Mouse (Mus musculus) neural tube, embryonic 11.5 days (tissue): Measurements from ENCODE around the gene Golm1. TPM values are rescaled to one million over a fixed set of nuclear protein-coding genes. Genes with fewer than 3 reads are reported as not detected.

Source experiments
- ATAC-seq: fragments of 200-750 bp; cut with Nextera tagmentation; 2 replicates; pipeline ENCODE4 v1.8.0; 2017; ENCODE audit warnings: moderate number of reproducible peaks, mild to moderate bottlenecking, moderate TSS enrichment, moderate library complexity; ENCODE audit not compliant: insufficient read depth, low FRiP score, low TSS enrichment
- DNase-seq: peaks from one replicate; pipeline ENCODE4 v3.0.0-alpha.2; 2015; ENCODE audit warnings: low spot score
- H3K27ac ChIP-seq: fragments of 300-500 bp; sonication (generic); 2 replicates; pipeline ENCODE4 v1.5.1; 2014; ENCODE audit warnings: low read depth, mild to moderate bottlenecking, low read length
- H3K27me3 ChIP-seq: fragments of 300-500 bp; sonication (generic); 2 replicates; pipeline ENCODE4 v1.6.1; 2014; ENCODE audit warnings: mild to moderate bottlenecking, low read length, mixed read lengths; ENCODE audit not compliant: control insufficient read depth, insufficient read depth
- H3K36me3 ChIP-seq: fragments of 300-500 bp; sonication (generic); 2 replicates; pipeline ENCODE4 v1.6.1; 2014; ENCODE audit warnings: mild to moderate bottlenecking, low read length, moderate library complexity, mixed read lengths; ENCODE audit not compliant: control insufficient read depth, insufficient read depth
- H3K4me1 ChIP-seq: fragments of 300-500 bp; sonication (generic); 2 replicates; pipeline ENCODE4 v1.6.1; 2014; ENCODE audit warnings: low read length, mixed read lengths; ENCODE audit not compliant: control insufficient read depth, insufficient read depth
- H3K4me2 ChIP-seq: fragments of 300-500 bp; sonication (generic); 2 replicates; pipeline ENCODE4 v1.6.1; 2014; ENCODE audit warnings: low read depth, mild to moderate bottlenecking, moderate library complexity
- H3K4me3 ChIP-seq: fragments of 300-500 bp; sonication (generic); 2 replicates; pipeline ENCODE4 v1.5.1; 2014; ENCODE audit warnings: low read depth, low read length
- H3K9ac ChIP-seq: fragments of 300-500 bp; sonication (generic); 2 replicates; pipeline ENCODE4 v1.6.1; 2014; ENCODE audit warnings: mild to moderate bottlenecking, low read length
- H3K9me3 ChIP-seq: fragments of 300-500 bp; sonication (generic); 2 replicates; pipeline ENCODE4 v1.6.1; 2016; ENCODE audit warnings: low read length; ENCODE audit not compliant: control insufficient read depth
- WGBS: fragments of 180-500 bp; shearing (Covaris S2); extraction: QIAGEN DNeasy Blood & Tissue Kit; methylation state at CpG from one replicate; pipeline ENCODE4 v1.1.7; 2014; 5-methylcytosine and 5-hydroxymethylcytosine counted together
- polyA plus RNA-seq: library from polyadenylated mRNA; unstranded; fragments of >200 nt; fragmentation: Nextera tagmentation; extraction: Ambion mirVana; gene quantifications from 2 replicates; pipeline ENCODE4 v1.2.1, GENCODE M21; 2014

Golm1 gene
- polyA plus RNA-seq, 1 experiment from 2014 or later, result 142 TPM

DNA sequence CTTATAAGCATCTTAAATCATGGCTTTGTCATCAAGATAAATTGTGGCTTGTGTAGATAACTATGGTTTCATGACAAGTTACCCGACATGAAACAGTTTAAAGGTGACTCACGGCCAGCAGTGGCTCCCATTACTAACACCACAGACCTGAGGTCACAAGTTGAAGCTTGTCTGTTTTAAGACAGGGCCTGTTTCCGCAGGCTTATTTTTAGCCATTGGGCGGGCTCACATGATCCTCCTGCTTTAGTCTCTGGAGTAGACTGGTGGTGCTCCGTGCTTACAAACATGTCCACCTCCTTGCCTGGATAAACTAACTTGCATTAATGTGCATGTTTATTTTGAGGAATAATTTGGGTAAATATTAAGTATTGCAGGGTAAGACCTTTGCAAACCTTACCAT, 50.7 kb downstream of the Golm1 start:
- ATAC-seq, result no peak
- no peaks in the 10 kb centered on the region for H3K27me3 ChIP-seq
- no peaks in the 10 kb centered on the region for H3K9me3 ChIP-seq
- WGBS, result 88% methylated on average over 5 of the region's 5 CpGs
- no peak overlapping the region for H3K9ac ChIP-seq
- DNase-seq, result no peak
- H3K4me3 ChIP-seq, result no peak overlapping the region
- peaks cover 18% of the 10 kb centered on the region for H3K36me3 ChIP-seq
- no peaks in the 10 kb centered on the region for H3K4me1 ChIP-seq
- H3K27ac ChIP-seq, result no peak overlapping the region
- no peak overlapping the region for H3K4me2 ChIP-seq

GRCm38 (mm10) chr13:59624389-59624788, 51.2 kb downstream of the Golm1 start:
- Histone ChIP-seq H3K27ac (no peak overlapping the region), H3K4me1 (no peaks in the 10 kb centered on the region), H3K9ac (no peak overlapping the region), H3K9me3 (no peaks in the 10 kb centered on the region), H3K27me3 (no peaks in the 10 kb centered on the region), H3K36me3 (peaks cover 16% of the 10 kb centered on the region), H3K4me2 (no peak overlapping the region), H3K4me3 (no peak overlapping the region)
- WGBS, result 88% methylated on average over 3 of the region's 3 CpGs
- DNase-seq (no peak), ATAC-seq (no peak)

- ATAC-seq, result no peak
- Histone ChIP-seq H3K27ac (no peak overlapping the region), H3K4me3 (no peak overlapping the region), H3K9me3 (no peaks in the 10 kb centered on the region), H3K4me2 (no peak overlapping the region), H3K27me3 (no peaks in the 10 kb centered on the region), H3K4me1 (no peaks in the 10 kb centered on the region), H3K36me3 (peaks cover 14% of the 10 kb centered on the region), H3K9ac (no peak overlapping the region)
- 89% methylated on average over 7 of the region's 7 CpGs for WGBS
- no peak for DNase-seq
Observed at GRCm38 (mm10) chr13:59621643-59622489, 53.7 kb downstream of the Golm1 start.

- H3K36me3 ChIP-seq, result peaks cover 12% of the 10 kb centered on the region; the same call in 1 of the 2 replicates
- H3K4me2 ChIP-seq, result no peak overlapping the region
- DNase-seq, result no peak
- no peaks in the 10 kb centered on the region for H3K27me3 ChIP-seq
- ATAC-seq, result no peak
- H3K27ac ChIP-seq, result no peak overlapping the region
- H3K4me3 ChIP-seq, result no peak overlapping the region
- no peak overlapping the region for H3K9ac ChIP-seq
- H3K9me3 ChIP-seq, result no peaks in the 10 kb centered on the region
- H3K4me1 ChIP-seq, result no peaks in the 10 kb centered on the region
- WGBS, result 93% methylated on average over 6 of the region's 6 CpGs
Observed at GRCm38 (mm10) chr13:59618463-59618862, 57.1 kb downstream of the Golm1 start.

DNA sequence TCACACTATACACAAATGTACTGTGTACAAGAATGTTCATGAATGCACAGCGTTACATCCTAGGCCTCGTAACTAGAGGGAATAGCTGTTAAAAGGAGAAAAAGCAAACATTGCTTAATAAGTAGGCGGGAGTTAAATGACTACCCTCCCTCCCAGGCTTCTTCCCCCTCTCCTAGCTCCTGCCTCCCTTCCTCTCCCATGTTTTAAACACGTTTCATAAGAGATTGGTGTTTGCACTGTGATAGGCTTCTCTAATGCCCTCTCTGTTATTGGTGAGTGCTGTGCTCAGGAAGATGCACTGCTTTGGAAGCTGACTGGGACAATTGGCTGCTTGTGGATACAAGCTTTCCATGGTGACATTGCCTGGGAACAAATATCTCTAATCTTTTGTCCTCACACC, 60.1 kb downstream of the Golm1 start:
- 84% methylated on average over 4 of the region's 4 CpGs for WGBS
- ATAC-seq (no peak), DNase-seq (no peak)
- Histone ChIP-seq H3K9me3 (no peaks in the 10 kb centered on the region), H3K4me1 (no peaks in the 10 kb centered on the region), H3K4me3 (no peak overlapping the region), H3K36me3 (peaks cover 6% of the 10 kb centered on the region; the same call in 1 of the 2 replicates), H3K27ac (no peak overlapping the region), H3K27me3 (no peaks in the 10 kb centered on the region), H3K9ac (no peak overlapping the region), H3K4me2 (no peak overlapping the region)

- ATAC-seq, result no peak
- WGBS, result 85% methylated on average over 4 of the region's 4 CpGs
Observed at GRCm38 (mm10) chr13:59615152-59615551, 60.5 kb downstream of the Golm1 start.

GRCm38 (mm10) chr13:59613868-59614267, 61.7 kb downstream of the Golm1 start:
- 88% methylated on average over 4 of the region's 4 CpGs for WGBS

More at GRCm38 (mm10) chr13:59615152-59615551, 60.5 kb downstream of the Golm1 start:
- no peaks in the 10 kb centered on the region for H3K4me1 ChIP-seq
- no peak overlapping the region for H3K27ac ChIP-seq
- no peak for DNase-seq
- peaks cover 7% of the 10 kb centered on the region; the same call in 1 of the 2 replicates for H3K36me3 ChIP-seq
- no peaks in the 10 kb centered on the region for H3K9me3 ChIP-seq
- no peaks in the 10 kb centered on the region for H3K27me3 ChIP-seq
- no peak overlapping the region for H3K4me3 ChIP-seq
- H3K4me2 ChIP-seq, result no peak overlapping the region
- no peak overlapping the region for H3K9ac ChIP-seq

GRCm38 (mm10) chr13:59610437-59610836, 65.2 kb downstream of the Golm1 start:
- Histone ChIP-seq H3K27me3 (no peaks in the 10 kb centered on the region), H3K4me1 (no peaks in the 10 kb centered on the region), H3K4me3 (no peak overlapping the region), H3K9me3 (no peaks in the 10 kb centered on the region), H3K36me3 (peaks cover 10% of the 10 kb centered on the region), H3K9ac (no peak overlapping the region), H3K27ac (no peak overlapping the region), H3K4me2 (no peak overlapping the region)
- ATAC-seq (no peak), DNase-seq (no peak)
- WGBS, result 91% methylated on average over 2 of the region's 2 CpGs

More at GRCm38 (mm10) chr13:59613868-59614267, 61.7 kb downstream of the Golm1 start:
- no peaks in the 10 kb centered on the region for H3K9me3 ChIP-seq
- no peaks in the 10 kb centered on the region for H3K27me3 ChIP-seq
- DNase-seq, result no peak
- no peaks in the 10 kb centered on the region for H3K4me1 ChIP-seq
- no peak overlapping the region for H3K27ac ChIP-seq
- peaks cover 9% of the 10 kb centered on the region for H3K36me3 ChIP-seq
- H3K4me3 ChIP-seq, result no peak overlapping the region
- ATAC-seq, result no peak
- no peak overlapping the region for H3K9ac ChIP-seq
- H3K4me2 ChIP-seq, result no peak overlapping the region

GRCm38 (mm10) chr13:59609885-59610284, 65.7 kb downstream of the Golm1 start:
- ATAC-seq, result no peak
- no peak overlapping the region for H3K27ac ChIP-seq
- no peaks in the 10 kb centered on the region for H3K4me1 ChIP-seq
- no peaks in the 10 kb centered on the region for H3K27me3 ChIP-seq
- H3K4me3 ChIP-seq, result no peak overlapping the region
- no peak overlapping the region for H3K4me2 ChIP-seq
- H3K9me3 ChIP-seq, result no peaks in the 10 kb centered on the region
- WGBS, result 93% methylated on average over 4 of the region's 4 CpGs
- peaks cover 12% of the 10 kb centered on the region for H3K36me3 ChIP-seq
- H3K9ac ChIP-seq, result no peak overlapping the region
- no peak for DNase-seq
